Mouse (Mus musculus) left cerebral cortex, postnatal 10 days (tissue): Measurements from ENCODE around the gene Hspbp1. TPM values are rescaled to one million over a fixed set of nuclear protein-coding genes. Genes with fewer than 3 reads are reported as not detected.

ENCODE experiments used
- DNase-seq, 2 experiments: peaks; one replicate each; pipeline ENCODE4 v3.0.0; 2021 to 2022; ENCODE audit warnings: low spot score in 2 of 2, mixed read lengths in 1 of 2; ENCODE audit errors: extremely low spot score in 1 of 2
- intact Hi-C: fragments of 180-260 bp; cut with DNase I; formaldehyde crosslinking; loops from one replicate; pipeline ENCODE4 v1.15.1; 2025
- total RNA-seq, 2 experiments: library from RNA; stranded (reverse); gene quantifications; 2 replicates each; pipeline ENCODE4 v1.2.3; 2021

The Hspbp1 gene
- 100 to 1,000 TPM; 111 to 114 TPM for total RNA-seq

DNA sequence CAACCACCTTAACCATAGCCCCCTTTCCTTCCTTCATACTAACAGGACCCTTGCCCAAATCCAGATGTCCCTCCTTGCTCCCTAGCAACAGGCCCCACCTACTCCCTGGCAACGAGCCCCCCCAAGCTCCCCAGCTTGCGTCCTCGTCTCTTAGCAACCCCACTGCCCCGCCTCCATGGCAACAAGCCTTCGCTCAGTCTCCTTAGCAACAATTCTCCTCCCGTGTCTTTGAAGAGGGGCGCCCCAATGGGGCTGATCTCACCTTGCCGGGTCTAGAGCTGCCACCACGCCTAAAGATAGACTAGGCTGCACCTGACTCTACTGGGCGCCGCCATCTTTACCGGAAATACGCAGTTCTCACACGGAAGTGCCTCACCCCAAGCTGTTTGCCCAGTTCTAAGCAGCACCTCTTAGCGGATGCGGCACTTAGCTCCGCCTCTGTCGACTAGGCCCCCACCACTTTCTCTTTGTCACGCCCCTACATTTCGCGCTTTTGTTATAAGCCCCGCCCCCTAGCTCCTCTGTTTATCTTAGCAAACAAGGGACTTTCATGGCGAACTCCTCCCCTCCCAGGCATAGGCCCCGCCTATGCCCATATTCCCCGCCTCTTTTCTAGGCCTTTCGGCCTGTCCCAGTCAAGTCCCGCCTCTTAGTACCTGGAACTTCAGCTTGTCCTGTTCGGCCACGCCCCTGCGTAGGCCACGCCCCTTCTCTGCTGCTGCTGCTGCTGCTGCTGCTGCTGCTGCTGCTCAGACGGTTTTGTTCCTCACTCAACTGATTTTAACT, at the start of gene Hspbp1:
Gene Hspbp1, minus strand, starts transcription at position 437 of the 786 bp plus-strand sequence.
- peak; percentile 89 to 93 for DNase-seq
- intact Hi-C loops = no loop called here

DNA sequence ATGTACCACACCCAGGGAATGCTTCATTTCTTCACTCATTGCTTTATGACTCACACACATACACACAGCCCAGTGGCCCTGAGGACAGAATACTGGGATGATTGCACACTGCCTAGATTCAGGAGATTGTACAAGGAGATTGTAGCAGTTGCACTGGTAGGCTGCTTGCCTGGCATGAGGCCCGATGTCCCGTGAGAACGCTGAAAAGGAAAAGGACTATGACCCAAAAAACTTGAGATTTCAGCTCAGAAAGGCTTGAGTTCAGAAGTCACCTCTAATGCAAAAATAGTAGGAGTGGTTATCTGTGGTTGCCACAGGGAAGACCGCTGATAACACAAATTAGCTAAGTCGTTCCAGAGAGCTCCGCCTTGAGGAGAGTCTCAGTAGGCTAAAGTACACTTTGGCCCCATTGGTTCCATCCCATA, 48.1 kb upstream of the Hspbp1 start:
- intact Hi-C loops = no loop called here
- no peak for DNase-seq

DNA sequence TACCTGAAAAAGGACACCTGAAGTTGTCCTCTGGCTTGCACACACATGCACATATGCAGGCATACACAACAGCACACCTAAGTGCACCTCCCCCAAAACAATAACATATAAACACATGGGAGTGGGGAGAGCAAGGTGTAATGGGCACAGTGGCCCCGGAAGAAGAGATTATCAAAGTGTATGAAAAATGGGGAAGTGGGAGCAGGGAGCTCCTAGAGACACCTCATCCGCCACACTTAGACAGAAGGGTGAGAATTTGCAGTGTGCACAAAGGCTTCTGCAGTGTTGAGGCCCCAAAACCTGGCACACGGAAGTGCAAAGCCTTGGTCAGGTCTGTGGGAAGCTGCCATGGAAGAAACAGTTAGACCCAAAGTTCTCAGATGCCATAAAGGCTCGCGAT, 46.2 kb upstream of the Hspbp1 start:
- intact Hi-C loops = no loop called here
- no peak for DNase-seq

DNA sequence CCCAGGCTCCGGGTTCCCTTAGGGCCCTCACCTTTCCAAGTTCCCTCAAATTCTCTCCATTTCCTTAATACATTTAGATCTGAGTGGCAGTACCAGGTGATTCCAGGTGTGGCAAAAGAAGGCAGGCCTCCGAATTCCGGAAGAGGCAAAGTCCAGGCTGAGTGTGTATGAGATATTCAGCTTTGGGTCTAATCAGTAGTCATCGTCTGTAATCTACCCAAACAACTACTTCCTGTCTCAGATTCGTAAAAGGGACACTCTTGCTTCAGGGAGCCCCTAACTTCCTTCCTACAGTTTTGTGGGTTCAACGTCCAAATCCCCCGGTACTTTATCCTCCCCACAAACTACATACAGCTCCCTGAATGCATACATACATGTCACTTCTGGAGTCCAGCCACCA, 40.3 kb upstream of the Hspbp1 start, which contains the start of gene Tmem150b:
Gene Tmem150b, minus strand, starts transcription at position 81 of the 400 bp plus-strand sequence.
- intact Hi-C loops = no loop called here
- DNase-seq = no peak

- intact Hi-C loops = no loop called here
These were observed 39.5 kb upstream of the Hspbp1 start for GRCm38 (mm10) chr7:4724359-4724758.

DNA sequence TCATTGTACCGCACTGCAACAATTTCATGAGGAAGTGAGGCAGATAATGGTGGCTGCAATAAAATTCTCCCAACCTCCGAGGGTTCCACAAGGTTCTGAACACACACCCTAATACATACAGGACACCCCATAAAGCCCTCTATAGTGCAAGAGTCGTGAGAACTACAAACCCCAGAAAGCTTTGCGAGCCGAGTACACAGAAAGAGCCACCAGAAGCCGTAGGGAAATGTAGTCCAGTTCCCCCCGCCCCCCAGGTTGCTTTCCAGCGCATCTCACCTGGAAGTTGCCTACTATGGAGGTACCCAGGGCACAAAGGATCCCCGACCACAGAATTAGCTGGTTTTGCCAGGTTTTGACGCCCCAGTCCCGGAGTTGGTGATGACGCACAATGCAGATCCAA, 38.6 kb upstream of the Hspbp1 start:
- intact Hi-C loops = no loop called here
- no peak for DNase-seq

More at GRCm38 (mm10) chr7:4724359-4724758, 39.5 kb upstream of the Hspbp1 start:
- DNase-seq = no peak

DNA sequence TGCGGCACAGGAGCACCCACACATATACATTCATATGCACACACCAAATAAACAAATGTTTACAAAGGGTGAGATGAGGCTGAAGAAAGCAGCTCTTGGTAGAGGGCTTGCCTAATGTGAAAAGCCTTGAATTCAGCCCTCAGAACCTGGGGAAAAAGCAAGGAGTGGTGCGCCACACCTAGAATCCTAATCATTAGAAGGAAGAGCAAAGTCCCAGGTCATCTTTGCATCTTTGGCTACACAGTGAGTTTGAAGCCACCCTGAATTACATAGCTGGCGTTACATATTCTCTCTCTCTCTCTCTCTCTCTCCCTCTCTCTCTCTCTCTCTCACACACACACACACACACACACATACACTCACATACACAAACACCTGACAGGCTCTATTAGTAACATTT, 34.4 kb upstream of the Hspbp1 start:
- intact Hi-C loops = no loop called here
- no peak for DNase-seq

- no peak for DNase-seq
- intact Hi-C loops = no loop called here
These were observed 32.1 kb upstream of the Hspbp1 start for GRCm38 (mm10) chr7:4716955-4717354.

DNA sequence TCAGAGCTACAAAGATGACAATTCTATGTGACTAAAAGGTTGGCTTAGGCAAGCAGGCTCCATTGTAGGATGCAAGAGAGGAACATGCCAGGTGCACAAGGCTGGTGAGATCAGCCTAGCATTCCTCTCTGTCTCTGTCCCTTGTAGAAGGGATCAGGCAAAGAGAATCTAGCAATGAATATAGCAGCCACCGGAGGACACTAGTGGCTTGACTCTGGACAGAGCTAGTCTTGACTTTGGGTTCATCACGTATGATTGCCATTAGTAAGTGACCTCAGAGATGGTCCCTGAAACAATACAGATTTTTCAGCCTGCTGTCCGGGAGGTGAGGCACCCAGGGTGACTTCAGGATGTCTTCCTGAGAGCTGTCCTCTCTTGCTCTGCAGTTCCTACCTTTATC, 27.7 kb upstream of the Hspbp1 start:
- DNase-seq = no peak
- intact Hi-C loops = no loop called here

- peak in 1 of 2 experiments; percentile 59 for DNase-seq
- intact Hi-C loops = loop anchor here (5.0 kb wide), 1 partner anchor 87 kb away; the partner anchor contains the start of gene Rpl28
These were observed 20.2 kb upstream of the Hspbp1 start for GRCm38 (mm10) chr7:4705098-4705497.

DNA sequence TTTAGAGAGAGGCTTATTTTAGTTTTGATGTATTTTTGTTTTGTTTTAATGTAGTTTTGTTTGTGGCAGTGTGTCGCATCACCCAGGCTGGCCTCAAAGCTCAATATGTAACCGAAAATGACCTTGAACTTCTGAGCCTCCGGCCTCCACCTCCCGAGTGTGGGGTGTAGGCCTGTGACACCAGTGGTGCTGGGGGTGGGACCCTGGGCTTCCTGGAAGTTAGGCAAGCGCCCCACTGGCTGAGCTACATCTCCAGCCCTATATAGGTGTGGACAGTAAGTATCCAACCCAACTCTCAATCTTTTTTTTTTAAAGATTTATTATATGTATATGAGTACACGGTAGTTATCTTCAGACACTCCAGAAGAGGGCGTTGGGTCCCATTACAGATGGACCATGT, 18.3 kb upstream of the Hspbp1 start:
- intact Hi-C loops = no loop called here
- DNase-seq = no peak

- no peak for DNase-seq
- intact Hi-C loops = no loop called here
These were observed 17.5 kb upstream of the Hspbp1 start for GRCm38 (mm10) chr7:4702334-4702733.

GRCm38 (mm10) chr7:4693004-4693403, 8.1 kb upstream of the Hspbp1 start:
- intact Hi-C loops = no loop called here
- DNase-seq = no peak

- intact Hi-C loops = no loop called here
- peak in 1 of 2 experiments; percentile 56 for DNase-seq
These were observed 6.2 kb upstream of the Hspbp1 start for GRCm38 (mm10) chr7:4690951-4691653.

GRCm38 (mm10) chr7:4690387-4690786, 5.5 kb upstream of the Hspbp1 start, which contains the start of gene Brsk1:
TSS of gene Brsk1 (plus strand) at chr7:4690604.
- intact Hi-C loops = no loop called here
- peak; percentile 90 to 94 for DNase-seq

- intact Hi-C loops = no loop called here
- no peak for DNase-seq
These were observed 665 bp downstream of the Hspbp1 start for GRCm38 (mm10) chr7:4684203-4684602.

- no peak for DNase-seq
- intact Hi-C loops = no loop called here
These were observed 1.6 kb downstream of the Hspbp1 start for GRCm38 (mm10) chr7:4683307-4683706.

DNA sequence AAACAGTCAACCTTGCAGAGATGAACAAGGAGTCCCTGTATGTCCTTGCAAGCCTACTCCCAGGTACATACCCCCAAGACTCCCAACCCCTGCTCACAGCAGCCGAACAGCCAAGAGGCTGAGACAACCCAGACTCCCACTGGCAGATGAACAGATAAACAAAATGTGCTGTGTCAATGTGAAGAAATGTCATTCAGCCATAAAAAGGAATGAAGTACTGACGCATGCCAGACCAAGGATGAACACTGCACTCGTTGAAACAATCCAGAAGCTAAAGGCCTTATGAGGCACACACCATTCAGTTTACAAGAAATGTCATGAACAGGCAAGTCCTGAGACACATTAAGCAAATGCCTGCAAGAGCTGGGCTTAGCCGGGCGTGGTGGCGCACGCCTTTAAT, 9.7 kb downstream of the Hspbp1 start:
- no peak for DNase-seq
- intact Hi-C loops = no loop called here

- intact Hi-C loops = no loop called here
- no peak for DNase-seq
These were observed 10.6 kb downstream of the Hspbp1 start for GRCm38 (mm10) chr7:4674114-4674731.

DNA sequence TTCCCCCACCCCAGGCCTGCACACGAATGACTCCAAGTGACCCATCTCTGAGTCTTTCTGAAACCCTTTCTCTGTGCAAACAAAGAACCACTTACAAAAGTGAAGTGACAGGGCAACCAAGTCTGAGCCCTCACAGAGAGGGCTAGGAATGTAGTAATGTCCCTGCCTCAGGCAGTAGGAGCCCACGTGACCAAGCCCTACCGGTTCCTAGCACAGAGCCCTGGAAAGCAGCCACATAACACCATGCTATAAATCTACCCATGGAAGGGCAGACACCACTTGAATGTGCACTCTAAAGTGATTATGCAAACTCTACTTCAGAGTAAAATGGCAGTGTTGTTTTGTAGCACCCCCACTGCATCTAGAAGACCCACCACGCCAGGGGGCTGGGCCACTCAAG, 12.9 kb downstream of the Hspbp1 start:
- DNase-seq = no peak
- intact Hi-C loops = no loop called here
